Mouse (Mus musculus): ENCODE results near the gene Irf5.
A peak's percentile ranks its signal among the peaks of the same experiment; 100 is the strongest.

Irf5 gene

GRCm38 (mm10) chr6:29526281-29527251, at the start of gene Irf5:
Gene Irf5, plus strand, starts transcription at chr6:29526625.
- peak; percentile 73 for DNase-seq

- no peak for DNase-seq
Observed at GRCm38 (mm10) chr6:29482691-29483090, 43.7 kb upstream of the Irf5 start.

- peak; percentile 91 for DNase-seq
Observed at GRCm38 (mm10) chr6:29484716-29485559, 41.5 kb upstream of the Irf5 start.

DNA sequence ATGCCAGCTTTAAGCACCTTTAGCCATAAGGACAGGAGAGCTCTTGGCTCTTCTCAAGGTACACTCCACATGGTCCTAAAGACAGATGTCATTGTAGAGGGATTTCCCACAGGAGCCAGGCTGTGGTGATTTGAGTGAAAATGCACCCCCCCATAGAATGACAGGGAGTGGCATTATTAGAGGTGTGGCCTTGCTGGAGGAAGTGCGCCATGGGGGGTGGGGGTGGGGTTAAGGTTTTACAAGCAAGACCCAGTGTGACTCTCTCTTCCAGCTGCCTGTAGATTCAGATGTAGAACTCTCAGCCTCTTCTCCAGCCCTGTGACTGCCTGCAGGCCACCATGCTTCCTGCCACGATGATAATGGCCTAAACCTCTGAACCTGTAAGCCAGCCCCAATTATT, 40.5 kb upstream of the Irf5 start:
- DNase-seq: no peak

GRCm38 (mm10) chr6:29494101-29494500, 32.3 kb upstream of the Irf5 start:
- no peak for DNase-seq

DNA sequence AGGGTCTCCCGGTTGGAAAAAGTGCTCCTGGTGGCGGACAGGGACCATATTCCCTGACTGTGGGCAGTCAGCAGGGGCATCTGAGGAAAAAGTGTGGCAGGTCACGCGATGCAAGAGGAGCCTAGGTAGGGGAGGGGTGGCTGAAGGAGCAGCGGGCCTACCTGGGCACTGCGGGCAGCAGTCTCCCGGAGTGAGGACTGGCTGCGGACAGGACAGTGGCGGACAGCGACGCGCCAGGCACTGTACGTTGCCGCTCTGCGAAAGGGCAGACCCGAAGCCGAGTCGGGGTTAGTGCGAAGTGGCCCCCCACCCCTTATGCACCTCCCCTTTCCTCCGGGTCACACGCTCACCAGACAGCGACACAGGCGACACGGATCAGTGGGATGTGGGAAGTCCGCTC, 30.2 kb upstream of the Irf5 start:
- no peak for DNase-seq

GRCm38 (mm10) chr6:29497791-29498190, 28.6 kb upstream of the Irf5 start:
- DNase-seq: no peak

- no peak for DNase-seq
Observed at GRCm38 (mm10) chr6:29500177-29500576, 26.2 kb upstream of the Irf5 start.

DNA sequence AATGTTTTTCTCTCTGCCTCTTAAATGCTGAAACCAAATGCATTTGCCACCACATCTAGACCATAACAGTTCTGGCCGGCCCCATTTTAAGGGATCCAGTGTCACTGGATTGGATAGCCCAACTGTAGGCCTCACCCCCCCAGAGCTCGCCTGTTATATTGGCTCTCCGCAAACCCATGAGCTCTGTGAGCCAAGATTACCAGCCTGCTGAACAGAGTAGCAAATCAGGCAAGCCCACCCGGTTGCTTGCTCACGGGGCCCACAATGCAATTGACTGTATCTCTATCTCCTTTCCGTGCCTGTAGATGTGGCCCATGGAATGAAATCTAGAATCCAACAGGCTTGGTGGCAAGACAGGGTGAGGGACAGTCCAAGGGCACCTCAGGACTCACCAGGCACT, 25.6 kb upstream of the Irf5 start:
- DNase-seq: no peak

DNA sequence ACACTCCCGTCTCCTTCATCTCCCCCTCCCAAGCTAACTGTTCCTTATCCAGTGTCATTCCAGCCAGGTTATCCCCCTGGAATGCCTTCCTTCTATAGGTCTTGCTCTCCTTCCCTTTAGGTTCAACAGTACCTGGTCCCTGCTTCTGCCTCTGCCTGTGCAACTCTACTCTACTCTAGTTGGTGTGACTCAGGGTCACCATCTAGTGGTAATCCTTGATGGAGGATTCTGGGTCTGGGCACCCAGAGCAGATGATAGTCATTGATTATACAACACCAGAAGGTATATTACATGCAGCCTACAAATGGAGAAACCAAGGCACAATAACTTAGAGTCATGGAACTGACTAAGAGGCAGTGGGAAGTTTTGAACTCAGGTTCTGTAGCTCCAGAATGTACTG, 24.8 kb upstream of the Irf5 start:
- DNase-seq: no peak

- peak; percentile 57 for DNase-seq
Observed at GRCm38 (mm10) chr6:29505493-29505892, 20.9 kb upstream of the Irf5 start.

GRCm38 (mm10) chr6:29506834-29507233, 19.6 kb upstream of the Irf5 start:
- no peak for DNase-seq

DNA sequence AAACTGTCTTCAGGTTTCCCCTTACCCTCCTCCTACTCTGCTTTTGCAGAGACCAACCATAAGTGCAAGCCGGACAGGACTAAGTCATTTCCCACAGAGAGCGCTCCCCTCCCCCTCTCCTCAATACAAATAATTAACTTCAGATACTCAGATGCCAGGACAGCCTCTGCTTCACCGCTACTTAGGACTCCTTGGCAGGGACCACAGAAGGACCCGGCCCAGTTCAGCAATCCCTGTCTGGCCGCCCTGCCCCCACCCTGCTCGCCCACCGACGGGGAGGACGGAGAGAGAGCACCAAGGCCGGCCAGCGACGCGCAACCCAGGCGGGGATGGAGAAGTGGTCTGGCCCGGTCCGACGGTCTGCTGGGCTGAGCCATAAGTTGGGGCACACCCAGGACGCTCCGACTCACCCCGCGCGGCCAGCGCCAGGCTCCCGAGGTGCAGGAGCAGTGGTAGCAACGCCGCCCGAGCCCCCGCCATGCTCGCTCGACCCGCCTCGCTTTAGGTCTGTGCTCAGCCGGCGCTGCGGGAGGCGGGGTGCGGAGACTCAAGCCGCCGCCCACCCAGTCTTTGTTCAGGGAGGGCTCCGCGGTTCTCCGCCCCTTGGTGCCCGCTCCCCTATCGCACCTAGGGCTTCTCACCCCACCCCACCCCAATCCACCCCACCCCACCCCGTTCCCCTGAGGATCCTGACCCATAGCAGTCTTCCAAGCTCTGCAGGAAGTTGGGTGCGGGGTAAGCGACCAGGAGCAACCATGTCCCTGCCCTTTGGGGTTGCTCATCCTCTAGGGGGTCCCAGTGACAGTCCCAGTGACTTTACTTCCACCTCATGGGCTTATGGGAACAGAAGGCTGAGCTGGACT, 18.7 kb upstream of the Irf5 start, which contains the start of gene Kcp:
Kcp (minus strand) TSS at position 506 of the 863 bp plus-strand sequence.
- DNase-seq: peak; percentile 25

DNA sequence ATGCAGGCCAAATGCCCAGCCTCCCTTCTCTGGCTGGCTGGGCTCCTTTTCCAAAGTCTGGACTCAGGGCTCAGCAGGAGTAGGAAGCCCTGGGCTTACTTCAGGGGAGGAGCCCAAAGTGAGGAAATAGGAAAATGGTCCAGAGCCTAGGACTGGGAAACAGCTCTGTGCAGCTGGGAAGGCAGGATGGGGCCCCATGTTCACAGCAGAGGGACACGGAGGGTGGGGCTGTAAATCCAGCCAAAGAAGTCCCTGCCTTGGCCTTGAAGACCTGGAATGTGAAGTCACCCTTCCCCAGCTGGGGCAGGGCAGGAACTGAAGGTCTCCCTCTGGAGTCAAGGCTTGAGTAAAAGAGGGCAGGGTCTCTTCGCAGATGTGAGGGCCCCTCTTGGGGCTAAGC, 17.3 kb upstream of the Irf5 start:
- DNase-seq: no peak

GRCm38 (mm10) chr6:29513284-29513683, 13.1 kb upstream of the Irf5 start:
- DNase-seq: peak; percentile 54

- peak; percentile 86 for DNase-seq
Observed at GRCm38 (mm10) chr6:29517139-29517538, 9.3 kb upstream of the Irf5 start.

DNA sequence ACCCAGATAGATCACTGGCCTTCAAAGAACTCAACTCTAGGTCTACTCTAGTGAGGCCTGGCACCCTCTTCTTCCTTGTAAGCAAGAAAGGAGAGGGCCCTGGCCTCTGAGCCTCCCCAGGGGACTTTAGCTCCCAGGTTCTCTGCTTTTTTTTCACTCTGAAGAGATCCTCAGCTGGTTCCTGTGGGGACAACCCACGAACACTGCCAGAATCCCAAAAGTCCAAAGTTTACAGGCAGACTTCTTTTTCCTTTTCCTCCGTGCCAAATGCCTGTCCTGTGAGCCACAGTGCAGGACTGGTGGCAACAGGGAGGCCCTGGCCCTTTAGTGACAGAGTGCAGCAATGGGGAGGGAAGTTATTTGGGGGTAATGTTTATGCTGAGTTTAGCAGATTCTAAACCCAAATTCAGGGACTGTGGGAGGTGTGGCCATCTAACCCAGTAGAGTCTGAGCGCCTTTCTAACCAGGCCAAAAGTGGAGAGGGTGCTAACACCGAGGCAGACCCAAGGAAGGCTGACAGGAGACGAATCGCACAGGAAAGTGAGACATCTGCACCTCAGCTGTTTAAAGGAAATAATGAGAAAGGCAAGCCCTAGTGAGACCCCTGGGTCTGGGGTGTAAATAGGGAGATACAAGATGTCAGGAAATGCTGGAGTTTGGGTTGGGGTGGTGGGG, 3.7 kb upstream of the Irf5 start:
- DNase-seq: no peak

GRCm38 (mm10) chr6:29523301-29524033, 3.0 kb upstream of the Irf5 start:
- DNase-seq: no peak

GRCm38 (mm10) chr6:29524034-29524489, 2.4 kb upstream of the Irf5 start:
- no peak for DNase-seq

GRCm38 (mm10) chr6:29525256-29525655, 1.2 kb upstream of the Irf5 start:
- peak; percentile 66 for DNase-seq

All from thymus, postnatal 4 days (tissue).